Mouse (Mus musculus): ENCODE results near the gene Fignl1.

DNA sequence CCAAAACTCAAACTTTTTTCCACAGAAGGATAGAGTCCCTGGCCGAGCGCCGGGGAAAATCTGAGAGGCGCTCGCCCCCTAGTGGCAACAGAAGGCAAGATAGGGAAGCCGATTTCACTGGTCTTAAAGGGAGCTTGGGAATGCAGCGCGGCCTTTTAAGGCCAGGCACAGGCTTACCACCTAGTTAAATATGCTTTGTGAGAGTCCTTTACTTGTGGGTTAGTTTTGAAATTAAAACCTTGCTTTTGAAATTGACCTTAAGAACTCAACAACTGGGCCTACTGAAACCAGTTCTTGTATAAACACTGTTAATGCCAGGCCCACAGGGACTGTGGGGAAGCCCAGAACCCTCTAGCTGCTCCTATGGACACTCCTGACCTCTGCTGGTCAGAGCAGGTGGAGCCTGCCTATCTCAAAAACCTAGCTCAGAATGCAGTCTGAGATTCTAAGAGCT is 20.2 kb downstream of the Fignl1 start:
- TF ChIP-seq CTCF (IDR thresholded peaks at IDR 0.05; ENCODE audit: borderline replicate concordance, insufficient read depth, low read depth, low read length) (peak; percentile 50), POLR2A (IDR thresholded peaks at IDR 0.05; ENCODE audit: borderline replicate concordance, insufficient read depth, low read length) (no peak)
